In the genomic region with DNA sequence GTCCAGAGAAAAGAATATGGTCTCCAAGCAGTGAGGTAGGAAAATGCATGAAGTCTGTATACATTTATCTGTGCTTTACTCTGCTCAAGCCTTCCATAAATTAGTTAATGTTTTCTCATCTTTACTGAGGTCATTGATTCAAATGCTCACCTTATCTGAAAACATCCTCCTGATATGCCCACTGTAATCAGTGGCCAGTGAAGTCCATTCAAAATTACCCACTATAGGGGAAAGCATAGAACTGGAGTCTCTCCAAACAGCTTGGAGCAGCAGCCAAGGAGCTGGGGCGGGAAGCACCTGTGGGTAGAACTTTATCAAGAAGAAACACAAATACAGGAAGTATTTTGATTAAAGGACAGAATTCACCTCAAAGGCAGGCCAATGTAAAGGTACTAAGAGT, we compare ENCODE assay signal across 14 mouse cellular contexts.
"Had no signal": no experiment of that assay in that cellular context is flagged by ENCODE, and none has a peak within 500 bp of the region (broad histone marks: within the 10 kb centered on the region; RNA-seq: fewer than 3 reads in every experiment).

No protein-coding gene starts in this region.

- ATAC-seq: inflammation-experienced regulatory T-cells, adult 6 months; midbrain, embryonic 13.5 days had no signal

- H3K4me1 ChIP-seq: midbrain, embryonic 13.5 days had no signal

- H3K9me3 ChIP-seq: limb, embryonic 13.5 days; lung, embryonic 15.5 days; midbrain, embryonic 13.5 days had no signal

- H3K4me2 ChIP-seq: limb, embryonic 13.5 days; lung, embryonic 15.5 days; midbrain, embryonic 13.5 days had no signal

- H3K36me3 ChIP-seq: limb, embryonic 13.5 days; lung, embryonic 15.5 days; midbrain, embryonic 13.5 days had no signal

- H3K4me3 ChIP-seq: limb, embryonic 13.5 days; lung, embryonic 15.5 days; midbrain, embryonic 13.5 days had no signal

- H3K27me3 ChIP-seq: limb, embryonic 13.5 days; lung, embryonic 15.5 days; midbrain, embryonic 13.5 days had no signal

- DNase-seq: kidney, adult 8-10 months; kidney, postnatal 36 days; layer of hippocampus, adult 9-11 months; left cerebral cortex, postnatal 4 days; lung, postnatal 36 days; right cerebral cortex, postnatal 14 days; thymus, adult 18-20 months; thymus, postnatal 14 days had no signal

- H3K27ac ChIP-seq: kidney, postnatal 0 days; limb, embryonic 13.5 days; lung, embryonic 15.5 days; midbrain, embryonic 13.5 days had no signal

- H3K9ac ChIP-seq: limb, embryonic 13.5 days; liver, embryonic 14.5 days; lung, embryonic 15.5 days; midbrain, embryonic 13.5 days had no signal
